Mouse (Mus musculus): ENCODE results near the gene Gm10401. TPM values are rescaled to one million over a fixed set of nuclear protein-coding genes. Genes with fewer than 3 reads are reported as not detected.

Gm10401 gene
- polyA plus RNA-seq (2017; shearing (Covaris generic)): 2.4 TPM

DNA sequence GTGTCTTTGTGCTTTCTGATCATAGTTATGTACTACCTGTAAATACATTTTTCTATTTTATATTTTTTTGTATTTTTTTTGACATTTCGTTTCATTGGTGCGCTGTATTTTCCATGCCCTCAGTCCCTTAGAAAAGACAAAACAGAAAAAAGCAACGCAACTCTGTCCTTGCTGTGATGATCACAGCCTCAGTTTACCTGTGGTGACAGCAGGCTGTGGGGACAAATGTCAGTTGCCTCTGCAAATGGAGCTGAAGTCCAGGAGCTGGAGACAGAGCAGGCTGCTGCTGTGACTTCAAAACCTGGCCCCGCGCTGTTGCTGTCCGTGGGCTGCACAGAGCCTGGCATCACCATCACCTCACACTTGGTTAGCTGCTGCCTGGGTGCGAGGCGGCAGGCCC, at the start of gene Gm10401:
Gm10401 (minus strand) TSS at position 101 of the 400 bp plus-strand sequence.

DNA sequence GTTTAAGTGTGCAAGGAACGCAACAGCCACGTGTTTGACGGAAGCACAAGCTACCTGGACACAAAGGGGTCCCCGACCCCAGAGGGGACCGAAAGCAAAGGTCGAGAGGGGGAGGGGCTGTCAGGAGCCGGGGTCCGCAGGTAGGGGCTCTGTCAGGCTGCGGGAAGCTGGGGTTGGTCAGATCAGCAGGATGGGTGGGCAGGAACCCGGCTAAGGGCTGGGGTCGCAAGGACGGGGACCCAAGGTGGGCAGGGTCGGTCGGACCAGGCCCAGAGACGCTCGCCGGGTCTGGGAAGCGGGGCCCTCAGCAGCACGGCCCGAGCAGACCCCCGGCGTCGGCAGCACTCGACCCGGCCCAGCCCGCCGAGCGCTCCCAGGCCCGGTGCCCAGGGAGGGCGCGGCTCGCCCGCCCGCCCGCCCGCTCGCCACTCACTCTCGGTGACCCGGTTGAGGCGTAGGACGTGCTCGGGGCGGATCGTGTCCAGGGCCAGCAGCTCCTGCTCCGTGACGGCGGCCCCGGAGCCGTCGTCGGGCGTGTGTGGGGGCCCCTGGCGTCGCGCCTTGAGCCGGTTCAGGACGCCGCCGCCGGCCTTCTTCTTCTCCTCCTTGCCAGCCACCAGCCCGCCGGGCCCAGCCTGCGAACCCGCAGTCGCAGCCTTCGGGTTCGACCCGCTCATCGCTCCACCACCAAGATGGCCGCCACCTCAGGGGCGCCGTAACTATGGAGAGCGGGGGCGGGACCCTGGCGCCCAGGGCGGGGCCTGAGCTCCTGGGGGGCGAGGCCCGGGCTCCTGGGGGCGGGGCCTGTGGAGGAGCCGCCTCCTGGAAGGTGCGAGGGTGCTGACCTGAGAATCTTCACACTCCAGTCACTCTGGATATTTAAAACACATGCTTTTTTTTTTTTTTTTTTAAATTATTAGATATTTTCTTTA, 36.4 kb upstream of the Gm10401 start, which contains the start of gene Unc119b:
Unc119b (minus strand) TSS at position 742 of the 932 bp plus-strand sequence.

DNA sequence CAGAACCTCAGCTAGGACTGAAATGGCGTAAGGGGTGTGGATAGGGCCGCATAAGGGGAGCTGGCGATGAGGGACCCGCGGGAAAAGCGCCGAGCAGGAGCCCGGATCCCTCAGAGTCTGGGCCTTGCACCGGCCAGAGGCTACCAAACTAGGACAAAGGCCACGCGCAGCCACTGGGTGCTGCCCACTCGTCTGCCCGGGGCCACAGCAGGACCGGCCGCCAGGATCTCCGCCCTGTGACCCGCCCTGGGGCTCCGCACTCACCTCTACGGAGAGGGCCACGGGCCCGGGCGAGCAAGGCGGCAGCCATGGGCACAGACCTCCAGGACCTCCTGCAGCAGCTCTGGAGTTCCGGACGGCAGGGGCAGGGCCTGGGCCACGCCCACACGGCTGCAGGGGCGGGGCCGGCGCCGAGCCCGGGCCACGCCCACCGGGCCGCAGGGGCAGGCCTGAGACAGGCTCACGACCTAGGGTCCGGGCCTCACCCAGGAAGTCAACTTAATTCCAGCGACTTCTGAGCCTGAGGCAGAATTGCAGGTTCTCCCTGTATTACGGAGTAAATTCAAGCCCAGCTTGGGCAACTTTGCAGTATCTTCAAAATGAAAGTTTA, 21.0 kb upstream of the Gm10401 start, which contains the start of gene Acads:
Acads (minus strand) TSS at position 386 of the 610 bp plus-strand sequence.

Other genes with a start within 250 kb of the Gm10401 start
- not detected for gene 4930519G04Rik, start 244.6 kb downstream of the Gm10401 start, polyA plus RNA-seq (2017; shearing (Covaris generic))
- gene Gm9936, start 239.6 kb downstream of the Gm10401 start, polyA plus RNA-seq (2017; shearing (Covaris generic)): not detected
- 19.3 TPM for gene Oasl2, start 201.4 kb downstream of the Gm10401 start, polyA plus RNA-seq (2017; shearing (Covaris generic))
- gene Oasl1, start 175.1 kb downstream of the Gm10401 start, polyA plus RNA-seq (2017; shearing (Covaris generic)): 8.6 TPM
- gene 2210016L21Rik, start 156.1 kb downstream of the Gm10401 start, polyA plus RNA-seq (2017; shearing (Covaris generic)): 24.9 TPM
- gene Hnf1a, start 127.2 kb downstream of the Gm10401 start, polyA plus RNA-seq (2017; shearing (Covaris generic)): not detected
- 60.2 TPM for gene Sppl3, start 87.2 kb downstream of the Gm10401 start, polyA plus RNA-seq (2017; shearing (Covaris generic))
- gene Acads, start 21.1 kb upstream of the Gm10401 start, polyA plus RNA-seq (2017; shearing (Covaris generic)): 15.6 TPM
- 61.3 TPM for gene Unc119b, start 36.7 kb upstream of the Gm10401 start, polyA plus RNA-seq (2017; shearing (Covaris generic))
- gene Mlec, start 59.9 kb upstream of the Gm10401 start, polyA plus RNA-seq (2017; shearing (Covaris generic)): 61.4 TPM
- not detected for gene Cabp1, start 96.1 kb upstream of the Gm10401 start, polyA plus RNA-seq (2017; shearing (Covaris generic))
- 115 TPM for gene Pop5, start 137.5 kb upstream of the Gm10401 start, polyA plus RNA-seq (2017; shearing (Covaris generic))
- 130 TPM for gene Rnf10, start 174.6 kb upstream of the Gm10401 start, polyA plus RNA-seq (2017; shearing (Covaris generic))
- gene Coq5, start 181.4 kb upstream of the Gm10401 start, polyA plus RNA-seq (2017; shearing (Covaris generic)): 40.2 TPM
- gene Dynll1, start 202.7 kb upstream of the Gm10401 start, polyA plus RNA-seq (2017; shearing (Covaris generic)): 331 TPM
- 88.6 TPM for gene Srsf9, start 228.9 kb upstream of the Gm10401 start, polyA plus RNA-seq (2017; shearing (Covaris generic))
- 5.5 TPM for gene Gatc, start 242.9 kb upstream of the Gm10401 start, polyA plus RNA-seq (2017; shearing (Covaris generic))
- gene Triap1, start 242.9 kb upstream of the Gm10401 start, polyA plus RNA-seq (2017; shearing (Covaris generic)): 22.9 TPM

Measured in effector memory CD4-positive, alpha-beta T cell, adult 7 months (primary cell).